Mouse (Mus musculus) urinary bladder, postnatal 10 days (tissue): Measurements from ENCODE around the gene Bcl2l1.

Experiments used
- DNase-seq: peaks from one replicate; pipeline ENCODE4 v3.0.0; 2022; ENCODE audit warnings: low spot score

Gene Bcl2l1

DNA sequence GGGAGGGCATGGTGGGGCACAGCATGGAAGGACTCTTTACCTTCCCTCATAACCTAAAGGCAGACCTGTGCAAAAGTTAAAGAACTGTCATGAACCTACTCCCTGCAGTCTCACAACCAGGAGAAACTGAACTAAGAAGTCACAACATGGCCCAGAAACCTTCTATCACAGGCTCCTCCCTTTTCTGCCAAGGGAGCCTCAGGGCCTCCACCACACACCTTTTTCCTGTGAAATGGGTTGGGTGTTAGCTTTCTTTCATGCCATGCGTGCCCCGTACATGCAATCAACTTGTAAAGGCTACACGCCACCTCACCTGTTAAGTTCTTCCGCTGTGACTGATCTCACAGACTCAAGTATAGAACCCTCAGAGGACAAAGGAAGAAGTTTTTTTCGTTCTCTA lies 28.4 kb downstream of the Bcl2l1 start:
- DNase-seq = no peak

DNA sequence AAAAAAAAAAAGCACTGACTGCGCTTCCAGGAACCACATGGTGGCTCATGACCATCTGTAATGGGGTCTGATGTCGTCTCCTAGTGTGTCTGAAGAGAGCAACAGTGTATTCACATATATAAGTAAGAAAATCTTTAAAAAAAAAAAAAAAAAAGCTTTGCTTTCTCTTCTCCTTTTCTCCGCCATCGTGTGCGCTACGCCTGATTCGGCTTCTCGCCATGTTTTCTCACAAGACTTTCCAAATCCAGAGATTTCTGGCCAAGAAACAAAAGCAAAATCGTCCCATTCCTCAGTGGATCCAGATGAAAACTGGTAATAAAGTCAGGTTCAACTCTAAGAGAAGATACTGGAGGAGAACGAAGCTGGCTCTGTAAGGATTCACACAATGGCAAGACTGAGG lies 29.2 kb downstream of the Bcl2l1 start:
- DNase-seq = no peak

DNA sequence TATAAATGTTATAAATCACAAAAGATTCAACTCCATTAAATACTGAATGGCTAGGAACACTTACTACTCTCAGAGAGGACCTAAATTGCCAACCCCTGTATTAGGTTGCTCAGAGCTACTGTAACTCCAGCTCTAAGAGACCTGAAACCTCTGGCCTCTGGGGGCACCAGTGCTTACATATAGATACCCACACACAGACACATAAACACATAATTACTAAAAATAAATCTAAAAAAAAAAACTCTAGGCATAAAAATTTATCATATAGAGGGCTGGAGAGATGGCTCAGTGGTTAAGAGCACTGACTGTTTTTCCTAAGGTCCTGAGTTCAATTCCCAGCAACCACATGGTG lies 30.8 kb downstream of the Bcl2l1 start:
- DNase-seq = no peak

DNA sequence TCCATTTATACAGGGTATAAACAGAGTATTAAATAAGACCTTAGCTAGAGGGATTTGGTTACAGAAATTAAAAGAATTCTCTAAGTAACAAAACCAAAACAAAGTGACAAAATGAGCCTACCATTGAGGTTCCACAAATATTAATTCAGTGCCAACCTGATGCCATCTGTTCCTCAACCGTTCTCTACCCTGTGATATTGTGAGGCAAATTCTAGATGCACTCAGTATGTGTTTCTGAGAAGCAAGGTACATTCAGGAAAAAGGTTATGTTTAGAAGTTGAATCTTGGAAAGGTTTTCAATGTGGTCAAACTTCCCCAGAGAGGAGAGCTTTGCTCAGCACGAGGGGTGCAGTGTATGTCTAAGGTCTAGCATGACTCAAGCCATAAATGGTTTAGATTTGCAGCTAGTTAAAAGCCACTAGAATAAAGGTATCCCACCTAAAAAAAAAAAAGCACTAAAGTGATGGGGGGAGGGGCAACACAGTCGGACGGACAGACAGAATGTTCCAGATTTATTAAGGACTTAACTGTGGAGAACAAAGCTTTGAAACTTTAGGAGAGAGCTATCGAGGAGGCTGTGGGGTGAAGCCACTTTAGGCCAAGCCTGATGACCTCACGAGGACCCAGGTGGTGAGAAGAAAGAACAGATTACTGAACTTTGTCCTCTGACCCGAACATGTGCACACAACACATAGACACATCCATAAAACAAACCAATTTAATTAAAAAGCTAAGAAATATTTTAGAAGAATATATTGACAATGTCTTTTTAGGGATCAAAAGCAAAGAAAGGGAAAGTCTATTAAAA lies 31.4 kb downstream of the Bcl2l1 start:
- DNase-seq = no peak

DNA sequence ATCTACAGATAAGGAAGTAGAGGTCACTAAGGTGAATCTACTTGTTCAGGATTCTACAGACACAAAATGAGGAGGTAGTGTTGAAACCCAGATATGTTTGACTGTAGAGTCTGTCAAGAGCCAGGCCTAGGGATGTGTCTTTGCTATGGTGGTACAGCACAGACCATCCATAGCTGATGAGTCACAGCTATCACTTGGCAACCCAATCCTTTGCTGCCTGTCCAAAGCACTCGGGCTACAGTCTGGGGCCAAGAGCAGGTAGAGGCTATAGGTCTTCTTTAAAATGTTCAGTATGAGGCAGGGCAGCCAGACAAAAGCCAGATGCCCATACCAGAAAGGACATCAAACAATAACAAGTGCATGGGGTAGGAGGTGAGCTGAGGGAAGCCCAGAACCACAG lies 33.9 kb downstream of the Bcl2l1 start:
- DNase-seq = no peak

DNA sequence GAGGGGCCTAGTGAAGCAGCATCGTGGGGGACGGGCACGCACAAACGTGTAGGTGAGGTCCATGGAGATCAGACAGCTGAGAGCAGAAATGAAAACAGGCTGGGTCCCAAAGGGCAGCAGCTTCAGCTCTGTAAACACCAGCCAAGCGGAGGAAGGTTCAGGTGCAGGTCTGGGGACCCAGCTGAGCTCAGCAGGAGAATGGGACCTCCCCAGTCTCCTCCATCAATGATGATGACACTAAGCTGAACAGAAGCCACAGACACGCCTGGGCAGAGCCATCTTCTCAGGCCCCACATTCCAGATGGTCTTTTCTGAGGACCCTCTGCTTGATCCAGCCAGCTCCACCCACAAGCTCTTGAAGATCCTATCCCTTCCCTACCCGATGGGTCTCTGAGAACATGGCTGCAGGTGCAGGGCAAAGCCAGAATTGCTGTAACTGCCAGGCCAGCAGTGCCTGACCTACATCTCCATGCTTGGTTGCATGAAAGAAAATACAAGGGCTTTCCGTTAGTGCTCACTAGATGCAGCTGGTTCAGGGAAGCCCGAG lies 37.2 kb downstream of the Bcl2l1 start:
- DNase-seq = no peak

DNA sequence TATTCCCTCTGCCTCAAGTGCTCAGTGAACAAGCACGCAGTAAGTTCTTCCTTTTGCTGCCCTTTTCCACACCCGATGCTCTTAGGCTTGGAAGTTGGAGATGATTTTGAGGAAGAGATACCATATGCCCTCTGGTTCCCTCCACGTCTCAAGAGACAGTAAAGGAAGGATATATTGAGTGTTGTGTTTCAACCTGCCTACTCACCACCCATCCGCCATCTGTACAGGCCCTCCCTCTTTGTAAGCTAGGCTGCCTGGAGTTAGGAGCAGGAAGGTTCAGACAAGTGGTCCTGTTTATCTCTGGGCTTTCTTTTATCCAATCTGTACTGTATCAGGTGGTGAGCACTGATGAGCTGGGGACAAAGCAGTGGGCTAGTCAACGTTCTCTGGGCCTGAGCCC lies 38.1 kb downstream of the Bcl2l1 start:
- no peak for DNase-seq

DNA sequence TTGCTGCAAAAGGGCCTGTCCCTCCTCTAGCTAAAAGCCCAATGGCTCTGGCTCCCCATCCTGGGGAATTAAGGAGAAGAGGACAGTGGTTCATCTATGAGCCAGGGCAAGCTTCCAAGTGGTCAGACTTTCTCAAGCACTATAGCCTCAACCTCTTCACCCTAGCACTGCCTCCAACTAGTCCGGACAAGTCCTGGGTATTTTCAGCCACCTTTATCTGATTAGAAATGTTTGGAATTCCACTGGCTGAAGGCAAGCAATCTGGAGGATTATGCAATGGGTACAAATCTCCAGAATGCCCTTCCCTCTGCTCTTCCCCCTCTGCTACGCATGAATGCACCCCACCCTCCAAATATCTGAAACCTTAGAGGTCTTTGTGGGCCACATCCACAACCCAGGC lies 39.1 kb downstream of the Bcl2l1 start:
- DNase-seq = no peak

DNA sequence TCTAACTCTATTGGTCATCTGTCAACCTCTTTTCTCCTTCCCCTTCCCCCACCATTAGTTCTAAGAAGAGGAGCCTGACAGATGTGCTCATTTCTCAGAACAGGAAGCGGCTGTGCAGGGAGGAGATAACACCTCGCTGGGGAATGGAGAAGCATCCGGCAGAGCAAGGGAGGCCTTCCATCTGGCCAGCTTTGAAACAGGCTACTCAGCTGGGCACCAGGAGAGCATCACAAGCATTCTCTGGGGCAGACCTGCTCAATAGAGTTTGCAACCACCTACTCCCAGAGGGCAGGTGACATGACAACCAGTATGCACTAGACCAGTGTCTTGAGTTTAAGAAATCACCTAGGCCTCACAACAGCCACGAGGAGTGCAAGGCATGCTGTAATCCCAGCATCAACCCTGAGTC lies 41.9 kb downstream of the Bcl2l1 start:
- DNase-seq = no peak

DNA sequence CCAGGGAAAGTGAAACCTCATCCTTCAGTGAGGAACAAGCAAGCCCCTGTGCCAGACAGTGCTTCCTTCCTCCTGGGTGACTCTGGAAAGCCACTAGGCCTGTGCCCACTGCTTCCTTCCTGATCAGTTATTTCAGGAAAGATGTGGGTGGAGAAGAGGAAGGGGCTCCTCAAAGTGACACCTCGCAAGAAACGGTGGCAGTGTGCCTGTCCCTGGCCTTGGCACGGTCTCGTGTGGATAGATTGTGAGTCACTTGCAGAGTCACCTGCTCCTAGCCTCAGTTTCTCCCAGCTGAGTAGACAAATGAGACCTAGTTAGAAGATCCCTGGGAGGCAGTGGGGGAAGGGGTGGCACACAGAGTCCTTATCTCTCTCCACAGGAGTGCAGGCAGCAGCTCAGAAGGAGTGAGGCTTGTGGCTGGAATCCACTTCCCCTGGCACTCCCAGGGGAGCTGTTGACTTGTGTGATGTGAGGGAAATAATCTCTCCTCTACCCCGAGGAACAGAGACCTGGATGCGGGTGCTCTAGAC lies 42.6 kb downstream of the Bcl2l1 start:
- no peak for DNase-seq

DNA sequence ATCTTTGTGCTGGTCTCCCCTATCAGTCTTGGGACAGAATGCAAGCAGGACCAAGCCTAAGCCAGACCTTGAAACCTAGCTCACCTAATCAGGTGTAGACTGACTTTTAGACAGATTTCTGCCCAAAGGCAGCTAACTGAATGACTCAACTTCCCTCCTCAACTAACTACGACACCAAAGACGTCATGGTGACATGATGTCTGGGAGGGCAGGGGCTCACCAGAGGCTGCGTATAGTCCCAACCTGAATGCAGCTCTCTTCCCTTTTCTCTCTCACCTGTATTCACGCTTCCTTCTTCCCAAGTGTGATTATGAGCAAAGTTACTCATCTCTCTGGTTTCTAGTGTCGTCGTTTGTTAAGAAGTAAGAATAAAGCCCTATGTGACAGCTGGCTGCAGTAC lies 44.0 kb downstream of the Bcl2l1 start:
- DNase-seq = no peak

DNA sequence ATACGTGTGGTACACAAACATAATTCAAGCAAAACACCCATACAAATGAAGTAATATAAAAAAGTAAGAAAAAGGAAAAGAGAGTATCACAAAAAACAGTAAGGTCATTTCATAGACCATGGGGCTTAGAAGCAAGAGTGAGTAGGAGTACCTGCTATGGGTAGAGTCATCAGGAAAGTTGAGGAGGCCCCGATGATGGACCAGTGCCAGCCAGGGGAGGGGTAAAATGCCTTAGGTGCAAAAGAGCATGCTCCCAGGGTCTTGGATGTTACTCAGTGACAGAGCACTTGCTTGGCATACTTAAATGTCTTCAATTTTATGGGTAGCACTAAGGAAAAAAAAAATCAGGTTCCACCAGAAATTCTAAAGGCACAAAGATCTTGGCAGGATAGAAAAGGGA lies 44.4 kb downstream of the Bcl2l1 start:
- no peak for DNase-seq

DNA sequence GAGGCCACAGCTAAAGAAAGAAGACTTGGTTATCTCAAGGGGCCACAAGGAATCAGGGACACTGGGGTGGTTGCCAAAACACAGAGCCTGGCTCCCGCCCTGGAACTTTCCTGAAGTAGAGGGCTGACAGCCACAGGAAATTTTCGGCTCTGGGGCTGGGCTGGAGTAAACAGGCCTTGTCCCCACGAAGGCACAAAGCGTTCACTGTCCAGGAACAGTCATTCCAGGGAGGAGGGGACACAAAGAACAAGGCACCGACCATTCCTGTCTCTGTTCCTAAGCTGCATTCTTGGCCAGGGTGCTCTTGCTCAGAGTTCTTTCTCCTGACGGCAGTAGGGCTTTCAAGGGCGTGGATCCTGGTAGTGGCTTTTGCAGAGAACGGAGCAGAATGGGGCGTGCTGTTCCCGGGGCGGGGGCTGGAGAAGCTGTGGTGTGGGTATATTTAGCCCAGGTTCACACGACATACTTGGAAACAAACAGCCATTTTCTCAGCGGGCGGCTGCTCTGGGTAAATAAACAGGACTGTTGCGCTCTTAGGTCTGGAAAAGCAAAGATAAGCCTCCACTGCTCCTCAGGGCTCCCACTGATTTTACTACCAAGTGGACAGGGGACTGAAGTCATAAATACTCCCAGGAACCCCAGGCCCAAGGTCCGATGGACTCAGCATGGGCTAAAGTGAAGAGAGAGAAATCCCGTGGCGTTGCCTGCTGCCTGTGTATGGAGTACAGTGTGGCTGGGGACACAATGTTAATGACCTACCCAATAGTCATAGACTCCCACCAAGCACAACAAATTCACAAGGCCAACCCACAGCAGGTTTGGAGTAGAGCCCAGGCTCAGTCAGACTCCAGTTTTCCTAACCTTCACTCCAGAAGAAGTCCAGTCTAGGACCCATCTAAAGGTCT lies 45.8 kb downstream of the Bcl2l1 start:
- DNase-seq = no peak

DNA sequence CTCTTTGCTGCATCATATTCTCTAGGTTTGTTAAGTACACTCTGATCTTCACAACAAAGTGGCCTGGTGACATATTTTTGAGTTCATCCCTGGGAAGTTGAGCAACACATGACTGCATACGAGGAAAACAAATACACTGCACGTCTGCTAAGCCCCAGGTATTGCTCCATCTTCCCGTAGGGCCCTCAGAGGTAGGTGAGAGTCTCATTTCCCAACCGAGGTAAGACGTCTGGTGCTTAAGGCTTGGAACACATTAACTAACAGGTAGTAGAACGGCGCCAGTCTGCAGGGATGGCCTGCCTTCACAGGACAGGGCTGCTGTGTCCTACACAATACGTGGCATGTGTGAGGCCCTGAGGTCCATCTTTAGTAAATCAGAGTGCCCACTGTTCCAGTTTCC lies 46.9 kb downstream of the Bcl2l1 start:
- DNase-seq = no peak

DNA sequence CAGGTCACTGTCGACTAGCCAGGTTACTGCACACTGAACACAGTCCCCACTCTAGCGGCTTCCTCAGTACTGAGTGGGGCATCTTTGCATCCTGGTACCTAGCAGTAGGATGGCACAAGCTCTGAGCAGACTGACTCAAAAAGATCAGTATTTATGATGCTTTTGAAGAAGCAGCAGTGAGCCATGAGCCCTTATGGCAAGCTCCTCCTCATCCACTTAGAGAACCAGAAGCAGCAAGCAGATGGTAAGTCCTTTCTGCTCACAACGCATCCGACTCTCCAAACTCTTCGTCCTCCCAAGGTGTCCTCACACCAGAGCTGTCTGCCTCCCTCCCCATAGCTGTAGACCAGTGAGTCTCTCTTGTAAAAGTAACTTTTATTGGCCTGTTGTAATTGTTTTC lies 48.3 kb downstream of the Bcl2l1 start:
- no peak for DNase-seq

DNA sequence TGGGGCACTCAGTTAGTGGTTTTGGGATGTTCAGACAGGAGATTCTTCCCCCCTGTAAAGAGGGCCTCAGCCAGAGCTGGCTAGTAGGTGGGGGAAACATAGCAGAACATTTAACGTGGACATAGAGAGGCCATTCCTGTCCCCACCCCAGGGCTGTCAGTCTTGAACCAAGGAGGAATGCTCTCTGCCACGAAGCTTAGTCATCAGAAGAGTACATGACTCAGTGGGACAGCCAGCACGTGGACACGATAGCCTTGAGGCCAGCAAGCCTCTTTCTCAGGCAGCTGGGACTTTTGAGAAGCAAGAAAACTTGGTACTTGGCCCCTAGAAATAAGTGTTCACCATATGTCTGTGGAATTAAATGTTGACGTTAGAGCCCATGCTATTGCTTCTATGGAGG lies 48.9 kb downstream of the Bcl2l1 start:
- DNase-seq = no peak

DNA sequence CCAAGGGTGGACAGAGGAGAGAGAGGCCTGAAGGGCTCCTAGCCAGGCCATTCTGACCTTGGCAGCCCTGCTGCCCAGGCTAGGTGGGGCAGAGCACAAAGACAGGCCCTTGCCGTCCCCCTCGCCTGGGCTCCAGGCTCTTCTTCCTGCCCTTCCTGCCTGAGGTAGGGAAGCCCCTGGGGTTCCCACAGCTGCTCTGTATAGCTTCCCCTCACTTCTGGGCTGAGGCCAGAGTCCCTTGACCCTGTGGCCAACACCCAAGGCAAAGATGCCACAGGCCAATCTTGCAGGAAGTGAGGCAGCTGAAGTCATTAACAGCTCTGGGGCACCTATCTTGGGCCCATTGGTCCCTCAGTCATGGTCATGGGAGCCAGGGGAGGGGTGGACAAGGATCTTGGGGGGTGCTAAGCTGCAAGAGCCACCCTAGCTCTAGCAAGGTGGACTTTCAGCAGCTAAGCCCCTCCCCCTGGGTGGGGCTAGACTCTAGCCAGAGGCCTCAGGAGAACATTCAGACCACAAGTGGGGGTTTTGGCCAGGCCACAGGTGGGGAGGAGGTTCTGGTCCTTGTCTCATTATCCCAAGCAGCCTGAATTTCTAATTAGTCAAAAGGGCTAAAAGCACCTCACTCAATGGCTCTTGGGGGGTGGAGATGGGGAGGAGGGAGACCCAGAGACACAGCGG lies 50.4 kb downstream of the Bcl2l1 start:
- no peak for DNase-seq

DNA sequence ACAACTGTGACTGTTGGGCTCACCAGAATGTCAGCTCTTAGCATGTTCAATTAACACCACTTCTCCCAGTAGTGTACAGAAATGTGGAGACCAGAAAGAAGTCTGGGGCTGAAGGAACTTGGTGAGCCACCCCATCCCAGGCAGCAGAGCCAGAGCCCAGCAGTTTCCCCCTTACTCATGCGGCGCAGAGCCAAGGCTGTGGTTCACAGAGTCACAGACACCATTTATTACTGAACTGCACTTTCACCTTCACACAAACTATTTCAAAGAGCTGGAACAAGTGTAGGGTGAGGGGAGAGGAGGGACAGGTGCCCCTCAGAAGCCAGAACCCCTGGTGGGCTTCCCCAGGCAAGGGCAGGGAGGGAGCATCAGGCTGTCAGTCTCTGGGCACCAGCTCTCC lies 51.1 kb downstream of the Bcl2l1 start:
- DNase-seq = no peak

DNA sequence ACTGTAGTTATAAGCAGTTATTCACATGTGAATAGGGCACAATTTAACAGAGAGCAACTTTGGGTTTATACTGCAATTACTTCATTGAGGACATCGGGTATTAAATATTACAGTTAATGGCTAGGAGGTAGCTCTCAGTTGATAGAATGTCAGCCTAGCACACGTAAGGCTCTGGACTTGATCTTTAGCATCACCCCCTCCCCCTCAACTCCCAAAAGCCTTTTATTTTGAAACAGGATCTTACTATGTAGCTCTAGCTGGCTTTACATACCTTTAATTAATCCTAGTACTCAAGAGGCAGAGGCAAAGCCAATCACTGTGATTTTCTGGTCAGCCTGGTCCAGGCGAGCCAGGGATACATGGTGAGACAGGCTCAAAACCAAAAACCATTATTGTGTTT lies 54.4 kb downstream of the Bcl2l1 start:
- DNase-seq = no peak

DNA sequence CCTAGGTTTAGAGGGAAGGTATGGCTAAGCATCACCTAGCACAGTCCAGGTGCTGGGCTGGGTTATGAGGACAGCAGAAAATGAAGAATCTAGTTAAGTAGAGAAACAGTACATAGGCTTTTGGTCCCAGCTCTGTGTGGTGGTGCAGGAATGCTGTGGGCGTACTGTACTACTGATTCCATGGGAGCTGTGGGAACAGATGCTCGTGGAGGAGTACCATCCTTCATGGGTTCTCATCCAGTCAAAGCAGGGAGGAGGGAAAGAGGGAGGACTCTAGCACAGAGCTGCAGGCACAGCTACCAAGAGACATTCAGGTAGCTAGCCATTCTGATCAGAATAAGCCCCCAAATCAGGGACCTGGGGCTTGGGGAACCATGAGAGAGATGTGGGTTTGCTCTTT lies 55.1 kb downstream of the Bcl2l1 start:
- no peak for DNase-seq

DNA sequence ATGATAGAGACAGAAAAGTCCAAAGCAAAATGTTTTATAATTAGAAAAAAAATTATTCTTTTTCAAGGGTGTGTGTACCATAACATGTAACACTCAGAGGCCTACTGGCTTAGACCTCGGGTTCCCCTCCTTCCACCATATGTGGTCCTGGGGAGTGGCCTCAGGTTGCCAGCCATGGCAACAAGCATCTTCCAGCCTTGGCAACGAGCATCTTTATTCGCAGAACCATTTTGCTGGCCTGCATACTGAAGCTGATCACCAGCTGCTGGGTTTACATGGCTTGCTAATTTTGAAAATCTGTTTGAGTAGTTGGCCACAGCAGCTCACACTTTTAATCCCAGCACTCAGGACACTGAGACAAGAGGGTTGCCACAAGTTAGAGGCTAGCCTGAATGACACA lies 55.5 kb downstream of the Bcl2l1 start:
- no peak for DNase-seq

DNA sequence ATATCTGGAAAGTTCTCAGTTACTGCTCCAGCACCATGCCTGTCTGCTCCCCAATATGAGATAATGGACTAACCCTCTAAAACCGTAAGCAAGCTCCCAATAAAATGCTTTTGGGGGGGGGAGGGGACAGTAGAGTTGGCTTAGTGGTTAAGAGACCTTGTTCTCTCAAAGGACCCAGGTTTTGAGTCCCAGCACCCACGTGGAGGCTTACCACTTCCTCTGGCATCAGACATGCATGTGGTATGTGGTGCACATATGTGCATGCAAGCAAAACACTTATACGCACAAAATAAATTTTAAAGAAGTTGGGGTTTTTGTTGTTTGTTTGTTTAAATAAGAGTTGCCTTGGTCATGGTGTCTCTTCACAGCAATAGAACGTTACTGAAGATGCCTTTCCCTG lies 56.2 kb downstream of the Bcl2l1 start:
- DNase-seq = no peak
